Mouse (Mus musculus) spleen, postnatal 36 days (tissue): ENCODE measurements around the gene Olfr128.
"Not testable (repeated sequence)": the region's sequence is repeated elsewhere in the genome, so short reads cannot be mapped to it uniquely, and the experiment has no call there.

ENCODE experiments used
- DNase-seq, 2 experiments: peaks; one replicate each; pipeline ENCODE4 v3.0.0; 2022; ENCODE audit warnings: low spot score in 2 of 2, mixed read lengths in 1 of 2

Olfr128 gene

GRCm38 (mm10) chr17:37920248-37920647 lies at the start of gene Olfr128:
Gene Olfr128 (plus strand): TSS chr17:37920548.
- DNase-seq: no peak

GRCm38 (mm10) chr17:37873830-37874229 lies 46.5 kb upstream of the Olfr128 start:
- DNase-seq: no peak

DNA sequence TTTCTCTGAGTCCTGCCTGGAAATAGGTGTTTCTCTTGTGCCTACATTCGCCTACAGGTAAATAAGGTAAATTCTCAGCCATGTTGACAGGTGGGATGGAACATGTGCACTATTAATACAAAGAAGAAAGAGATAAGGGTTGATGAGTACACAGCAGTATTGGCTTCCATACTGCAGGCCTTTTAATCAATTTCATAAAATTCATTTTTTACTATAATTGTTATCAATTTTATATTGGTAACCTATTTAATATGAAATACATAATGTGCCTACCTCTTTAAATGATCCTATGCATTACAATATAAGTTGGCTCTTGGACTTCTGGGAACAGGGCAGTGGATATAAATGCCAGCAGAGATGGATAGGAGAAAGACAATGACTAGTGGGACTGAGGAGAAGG lies 20.2 kb upstream of the Olfr128 start, which contains the start of gene Olfr127:
Gene Olfr127 (plus strand): TSS at position 301 of the 400 bp plus-strand sequence.
- DNase-seq: no peak

- DNase-seq: not testable (repeated sequence)
Measured at GRCm38 (mm10) chr17:37906821-37907220, 13.5 kb upstream of the Olfr128 start.

DNA sequence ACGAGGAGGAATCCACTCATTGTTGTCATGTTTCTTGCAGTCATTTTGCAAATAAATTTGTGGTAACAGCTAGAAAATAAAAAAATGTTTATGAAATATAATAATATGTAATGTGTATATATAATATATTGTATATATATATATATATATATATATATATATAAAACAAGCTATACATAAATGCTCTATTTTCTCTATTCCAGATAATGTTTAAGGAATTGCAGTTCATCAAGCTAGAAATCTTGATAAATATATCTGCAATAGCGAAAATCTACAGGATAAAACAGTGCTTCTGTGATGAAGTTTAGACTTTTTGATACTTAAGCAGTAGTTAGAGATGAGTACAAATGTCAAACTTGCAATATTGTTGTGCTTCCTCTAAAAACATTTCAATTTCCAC lies 32.6 kb downstream of the Olfr128 start, which contains the start of gene Olfr761:
Gene Olfr761 (minus strand): TSS at position 101 of the 400 bp plus-strand sequence.
- no peak for DNase-seq

DNA sequence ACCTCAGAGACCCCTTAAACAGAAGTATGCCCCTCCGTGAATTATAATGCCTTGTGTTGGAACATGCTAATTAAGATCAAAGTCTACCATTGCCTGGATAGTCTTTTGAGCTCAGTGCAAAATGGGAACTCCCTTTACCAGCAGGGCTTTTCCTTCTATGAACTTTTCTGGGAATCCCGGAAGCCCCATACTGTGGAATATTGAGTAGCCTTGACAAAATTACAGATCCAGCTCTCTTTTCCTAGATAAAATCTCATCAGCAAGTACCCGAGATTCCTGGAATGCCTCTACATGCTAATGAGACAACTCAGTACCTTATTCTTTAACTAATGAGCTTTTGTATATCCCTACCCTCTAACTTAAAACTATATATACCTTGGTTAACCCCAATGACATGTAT lies 53.2 kb downstream of the Olfr128 start:
- no peak for DNase-seq
